Mouse (Mus musculus) cerebellum, adult 18-20 months (tissue): ENCODE measurements around the gene Txnrd1.

Experiments
- DNase-seq, 2 experiments: peaks; one replicate each; pipeline ENCODE4 v3.0.0; 2021

Gene Txnrd1

DNA sequence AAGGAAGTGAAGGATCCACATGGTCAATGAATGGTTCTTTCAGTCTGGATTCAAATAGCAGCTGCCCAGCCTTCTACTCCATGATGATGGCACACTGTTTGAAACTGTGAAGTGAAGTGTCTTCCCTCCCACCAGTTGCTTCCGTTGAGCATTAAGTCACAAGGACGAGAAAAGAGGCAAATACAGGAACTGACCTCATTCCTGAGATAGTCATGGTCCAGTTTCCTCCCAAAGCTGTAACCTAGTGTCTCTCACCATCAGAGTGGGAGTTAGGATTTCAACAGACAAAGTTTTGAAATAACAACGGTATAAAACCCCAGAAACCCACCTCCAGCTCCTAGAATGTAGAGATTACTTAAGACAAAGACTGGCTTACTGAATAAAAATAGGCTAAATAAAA lies 89.8 kb downstream of the Txnrd1 start:
- DNase-seq = no peak

DNA sequence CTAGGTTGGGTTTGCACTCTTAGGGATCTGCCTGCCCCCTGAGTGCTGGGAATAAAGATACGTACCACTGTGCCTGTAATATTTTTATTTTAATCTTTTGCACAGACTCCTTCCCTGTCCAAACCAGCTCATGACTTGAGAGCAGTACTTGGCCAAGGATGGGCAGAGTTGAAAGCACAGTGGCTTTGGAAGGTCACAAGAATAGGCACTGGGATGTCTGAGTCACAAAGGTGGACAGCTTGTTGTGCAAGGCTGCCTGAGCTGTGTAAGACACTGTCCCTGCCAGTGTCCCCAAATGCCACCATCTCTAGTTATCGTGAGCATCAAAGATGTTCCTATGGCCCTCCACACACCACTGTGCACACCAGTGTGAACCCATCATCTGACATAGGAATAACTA lies 91.0 kb downstream of the Txnrd1 start:
- DNase-seq = no peak

DNA sequence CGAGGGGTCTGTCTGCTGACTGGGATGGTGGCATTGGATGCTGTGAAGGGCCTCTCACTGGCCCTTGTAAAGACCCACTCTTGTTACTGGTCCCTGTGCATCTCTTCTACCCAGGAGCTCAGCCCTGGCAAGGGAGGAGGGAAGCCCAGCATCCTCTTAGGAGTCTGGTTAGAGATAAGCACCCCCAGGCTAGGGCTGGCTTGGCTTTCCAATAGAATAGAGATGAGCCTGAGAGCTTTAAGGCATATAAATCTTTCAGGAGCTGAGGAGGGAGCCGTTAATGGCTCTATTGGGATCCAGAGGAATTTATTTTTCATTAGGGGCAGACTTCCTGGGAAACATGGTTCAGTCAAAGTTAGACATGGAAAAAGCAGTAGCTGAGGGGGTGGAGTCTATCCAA lies 91.9 kb downstream of the Txnrd1 start:
- no peak for DNase-seq

DNA sequence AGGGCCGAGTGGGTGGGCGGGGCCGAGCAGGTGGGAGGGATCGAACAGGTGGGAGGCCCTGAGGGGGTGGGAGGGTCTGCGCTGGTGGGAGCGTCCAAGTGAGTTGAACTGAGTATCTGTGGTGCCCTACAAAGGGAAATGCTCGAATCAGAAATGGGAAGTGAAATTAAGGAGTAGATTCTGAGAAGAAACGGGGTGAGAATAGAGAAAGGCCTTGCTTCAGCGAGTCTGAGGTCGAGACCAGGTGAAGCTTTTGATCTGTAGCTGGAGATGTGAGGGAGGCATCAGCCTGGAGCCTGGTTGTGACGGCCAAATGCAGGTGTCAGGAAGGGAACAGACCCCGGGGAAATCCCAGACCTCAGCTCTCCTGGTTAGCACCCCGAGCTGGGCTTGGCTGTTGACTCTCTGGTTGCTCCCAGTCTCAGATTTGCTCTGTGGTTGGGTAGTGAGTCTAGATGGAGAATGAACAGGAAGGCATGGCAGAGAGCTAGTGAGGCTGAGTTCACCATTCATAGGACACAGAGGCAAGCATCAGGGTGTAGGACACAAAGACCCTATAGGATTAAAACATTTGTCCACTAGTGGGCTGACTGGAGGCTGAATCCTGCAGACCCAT lies 101.4 kb downstream of the Txnrd1 start:
- DNase-seq = no peak

DNA sequence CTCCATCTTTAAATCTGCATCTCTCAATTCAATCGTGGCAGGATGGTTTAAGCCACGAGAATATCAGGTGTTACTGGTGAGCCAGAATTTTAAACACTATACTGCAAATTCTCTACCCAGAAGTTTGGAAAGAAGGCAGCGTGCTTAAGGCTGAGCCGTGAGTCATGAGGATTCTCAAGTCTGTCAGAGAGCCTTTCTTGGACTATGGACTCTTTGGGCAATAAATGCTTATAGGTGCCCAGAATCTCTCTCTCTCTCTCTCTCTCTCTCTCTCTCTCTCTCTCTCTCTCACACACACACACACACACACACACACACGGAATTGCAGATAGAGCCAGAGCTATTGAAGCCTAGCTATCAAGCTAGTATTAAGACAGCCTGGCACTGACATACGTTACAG lies 102.0 kb downstream of the Txnrd1 start:
- no peak for DNase-seq
